Mouse (Mus musculus): ENCODE data around the gene Sft2d1.

Gene Sft2d1

DNA sequence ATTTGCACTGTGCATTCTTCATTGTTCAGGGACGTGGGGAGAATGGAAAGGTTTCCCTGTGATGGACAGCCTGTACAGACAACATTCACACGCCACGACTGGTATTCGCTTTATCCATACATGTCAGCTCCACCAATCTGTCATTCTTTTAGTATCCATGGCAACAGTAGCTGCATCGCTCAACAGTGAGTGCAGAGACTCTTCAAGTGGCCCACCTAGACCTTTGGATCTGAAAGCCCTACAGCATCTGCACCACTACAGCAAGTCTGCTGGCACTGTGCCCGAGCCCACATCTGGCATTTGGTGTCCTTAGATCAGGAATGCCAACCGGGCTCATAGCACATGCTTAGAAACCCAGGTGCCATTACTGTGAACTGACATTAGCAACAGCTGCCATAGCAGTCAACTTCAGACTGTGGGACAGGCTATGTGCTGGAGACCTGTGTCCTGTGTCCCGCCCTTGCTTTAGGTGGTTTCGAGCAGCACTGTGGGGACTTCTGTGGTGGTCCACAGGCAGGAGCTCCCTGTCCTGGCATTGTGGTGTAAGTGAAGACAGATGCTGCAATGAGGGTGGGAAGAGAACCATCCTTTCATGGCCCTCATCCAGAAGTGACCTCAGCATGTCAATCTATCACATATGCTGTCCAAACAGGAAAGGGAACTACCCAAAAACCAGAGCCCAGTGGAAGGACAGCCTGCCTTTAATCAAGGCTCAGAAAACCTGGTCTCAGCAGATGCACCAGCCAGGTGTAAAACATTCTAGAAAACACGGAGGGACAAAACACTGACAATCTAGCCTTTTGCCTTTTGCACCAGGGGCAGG lies 50.6 kb downstream of the Sft2d1 start:
- in situ Hi-C loops (cut with MboI, MseI), result no loop called here

DNA sequence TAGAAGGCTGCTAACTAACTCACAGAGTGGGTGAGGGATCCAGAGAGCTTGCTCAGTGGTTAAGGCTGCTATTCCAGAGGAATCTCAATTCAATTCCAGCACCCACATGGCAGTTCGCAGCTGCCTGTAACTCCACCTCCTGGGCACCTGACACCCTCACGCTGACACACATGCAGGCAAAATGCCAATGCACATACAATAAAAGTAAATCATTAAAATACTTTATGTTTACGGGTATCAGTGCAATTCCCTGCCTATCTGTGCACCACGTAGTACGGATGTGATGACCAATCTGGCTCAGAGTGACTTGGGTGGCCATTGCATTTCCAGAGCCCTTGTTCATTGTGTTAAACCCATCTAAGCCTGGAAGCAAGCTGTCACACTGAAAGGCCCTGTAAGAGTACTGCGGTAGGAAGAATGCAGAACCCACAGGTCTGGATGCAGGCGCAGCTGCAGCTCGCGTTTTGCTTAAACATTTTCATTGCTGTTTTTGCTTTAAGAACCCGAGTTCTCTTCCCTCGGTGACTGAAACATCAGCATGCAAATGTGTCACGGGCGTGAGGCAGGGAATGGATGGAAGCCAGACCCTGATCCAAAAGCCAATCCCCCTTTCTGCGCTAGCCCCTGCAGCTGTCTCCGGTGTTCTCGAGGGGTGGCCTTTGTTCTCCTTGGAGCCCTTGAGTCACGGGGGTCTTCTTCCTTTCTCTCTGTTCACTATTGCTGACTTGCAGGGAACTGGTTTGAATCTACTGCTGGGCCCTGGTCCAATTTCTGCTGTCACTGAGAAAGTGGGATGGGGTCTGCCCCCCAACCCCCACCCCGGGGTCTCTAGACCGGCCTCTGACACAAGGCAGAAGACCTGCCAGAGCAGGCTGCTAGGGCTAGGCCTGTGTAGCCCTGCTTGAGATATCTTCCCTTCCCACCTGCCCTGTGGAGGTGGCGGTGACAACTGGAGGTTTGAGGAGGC lies 56.9 kb downstream of the Sft2d1 start:
- in situ Hi-C loops (cut with MboI, MseI), result no loop called here

DNA sequence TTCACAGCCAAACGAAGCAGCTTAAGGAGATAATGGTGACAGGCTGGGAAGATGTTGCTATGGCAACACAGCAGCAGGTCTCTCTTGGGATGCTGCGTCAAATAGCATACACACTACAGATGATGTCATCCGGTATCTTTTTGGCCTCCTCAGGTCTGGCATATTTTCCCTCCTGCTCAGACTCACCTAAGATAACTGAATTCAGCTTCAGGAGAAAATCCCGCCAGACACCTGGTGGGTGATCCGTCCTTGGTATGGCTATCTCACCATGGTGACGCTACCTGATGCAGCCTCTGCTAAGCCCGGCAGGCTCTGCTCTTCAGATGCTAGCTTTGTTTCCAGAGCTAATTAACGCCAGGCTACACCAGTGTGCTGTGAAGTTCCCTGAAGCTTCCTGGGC lies 57.7 kb downstream of the Sft2d1 start:
- in situ Hi-C loops (cut with MboI, MseI), result no loop called here

DNA sequence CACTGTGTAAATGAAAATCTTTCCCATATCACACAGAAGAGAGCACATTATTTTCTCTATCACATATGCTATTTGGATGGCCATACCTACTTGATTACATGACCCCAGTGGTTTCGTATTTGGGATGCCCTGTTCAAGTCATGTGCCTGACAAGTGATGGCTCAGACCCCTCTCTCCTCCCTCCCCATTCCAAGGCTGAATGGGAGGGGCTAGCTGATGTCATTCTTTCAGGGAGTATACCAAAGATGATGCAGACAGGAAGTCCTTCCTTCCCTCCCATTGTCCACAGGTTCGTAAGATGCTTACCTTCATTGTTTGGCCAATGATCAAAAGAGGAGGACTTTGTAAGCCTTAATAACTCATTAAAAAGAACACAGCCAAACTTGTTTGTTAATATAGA lies 58.3 kb downstream of the Sft2d1 start:
- in situ Hi-C loops (cut with MboI, MseI), result no loop called here

DNA sequence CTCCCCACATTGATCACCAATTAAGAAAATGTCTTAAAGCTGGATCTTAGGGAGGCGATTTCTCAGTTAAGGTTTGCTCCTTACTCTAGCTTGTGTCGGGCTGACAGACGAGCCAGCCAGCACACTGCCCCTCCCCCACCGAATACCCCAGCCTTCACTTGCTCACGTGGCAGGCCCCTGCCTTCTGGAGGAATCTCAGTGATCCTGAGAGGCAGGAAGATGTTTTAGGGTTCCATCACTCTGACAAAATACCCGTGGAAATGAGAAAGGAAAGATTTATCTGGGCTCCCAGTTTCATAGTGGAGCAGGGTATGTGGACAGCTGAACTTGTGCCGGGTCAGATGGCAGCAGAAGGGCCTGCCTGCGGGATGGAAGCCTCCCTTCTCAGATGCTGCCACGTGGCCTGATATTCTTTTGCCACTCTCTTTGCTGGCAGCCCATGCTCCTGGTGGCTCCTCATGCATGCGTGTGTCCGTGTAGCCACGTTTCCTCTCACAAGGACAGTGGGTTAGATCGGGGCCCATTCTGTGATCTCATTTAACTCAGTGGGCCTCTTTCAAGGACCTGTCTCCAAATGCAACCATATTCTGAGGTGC lies 59.8 kb downstream of the Sft2d1 start:
- in situ Hi-C loops (cut with MboI, MseI), result loop anchor here in 1 of 2 experiments (5.0 kb wide), 1 partner anchor 43 kb away; no protein-coding TSS in a partner anchor

DNA sequence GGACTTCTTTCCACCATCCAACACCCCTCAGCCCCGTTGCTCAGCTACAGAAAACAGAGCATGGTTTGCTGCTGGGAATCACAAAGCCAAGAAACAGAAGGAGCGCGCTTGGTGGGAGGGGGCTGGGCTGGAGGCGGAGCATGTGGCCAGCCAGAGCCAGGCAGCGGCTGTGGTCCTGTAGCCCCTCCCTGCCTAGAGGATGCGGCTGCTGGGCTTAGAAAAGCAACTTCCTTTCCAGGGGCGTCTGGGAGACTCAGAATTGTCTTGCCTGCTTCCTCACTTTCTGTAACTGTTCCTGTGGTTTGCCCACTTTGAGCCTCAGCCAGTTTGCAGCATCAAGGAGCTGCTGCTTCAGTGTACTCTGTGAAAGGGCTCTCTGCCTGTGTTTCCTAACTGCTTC lies 60.9 kb downstream of the Sft2d1 start:
- in situ Hi-C loops (cut with MboI, MseI), result loop anchor here in 1 of 2 experiments (5.0 kb wide), 1 partner anchor 45 kb away; no protein-coding TSS in a partner anchor

DNA sequence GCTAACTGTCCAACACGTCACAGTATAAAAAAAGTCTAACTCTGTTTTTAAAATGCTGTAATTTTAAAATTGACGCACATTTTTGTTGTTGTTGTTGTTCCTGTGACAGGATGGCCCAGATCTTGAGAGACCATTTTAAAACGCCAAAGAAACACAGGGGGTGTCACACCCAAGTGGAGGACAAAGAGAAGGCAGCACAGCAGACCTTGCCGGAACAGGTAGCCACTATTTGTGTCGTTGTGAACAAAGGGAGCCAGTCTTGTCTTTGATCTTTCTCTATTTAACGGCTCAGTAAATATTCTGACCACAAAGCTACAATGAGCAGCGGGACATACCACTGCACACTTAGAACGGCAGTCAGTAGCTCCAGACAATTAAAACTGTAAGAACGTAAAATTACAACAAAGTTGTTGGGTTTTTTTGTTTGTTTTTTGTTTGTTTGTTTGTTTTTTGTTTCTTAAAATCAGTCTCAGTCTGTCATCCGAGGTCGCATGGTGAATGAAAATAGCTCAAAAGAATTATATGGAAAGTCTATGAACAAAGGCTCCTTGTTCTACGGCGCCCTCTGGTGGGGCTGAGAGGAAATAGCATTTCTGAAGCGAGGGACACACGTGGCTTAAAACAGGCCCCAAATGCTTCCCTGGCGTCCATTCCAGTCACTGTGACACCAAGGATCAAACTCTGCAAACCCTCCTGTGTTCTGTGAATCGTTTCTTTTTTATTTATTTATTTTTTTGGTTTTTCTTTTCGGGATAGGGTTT lies 61.6 kb downstream of the Sft2d1 start:
- in situ Hi-C loops (cut with MboI, MseI), result loop anchor here in 1 of 2 experiments (5.0 kb wide), 1 partner anchor 45 kb away; no protein-coding TSS in a partner anchor
